Mouse (Mus musculus) intestine, embryonic 16.5 days (tissue): ENCODE data around the gene Erbb2. TPM values are rescaled to one million over a fixed set of nuclear protein-coding genes. Genes with fewer than 3 reads are reported as not detected.

Source experiments
- ATAC-seq: fragments of 200-750 bp; cut with Nextera tagmentation; 2 replicates; pipeline ENCODE4 v1.8.0; 2017; ENCODE audit warnings: moderate TSS enrichment, moderate library complexity
- H3K27ac ChIP-seq: fragments of 300-500 bp; sonication (generic); 2 replicates; pipeline ENCODE4 v1.5.1; 2014; ENCODE audit warnings: mild to moderate bottlenecking, low read length
- H3K27me3 ChIP-seq: fragments of 300-500 bp; sonication (generic); replicated peaks from 2 replicates; pipeline ENCODE4 v1.6.1; 2014; ENCODE audit warnings: low read length, control low read depth, mixed read lengths; ENCODE audit not compliant: control insufficient read depth, insufficient read depth
- H3K36me3 ChIP-seq: fragments of 300-500 bp; sonication (generic); 2 replicates; pipeline ENCODE4 v1.6.1; 2014; ENCODE audit warnings: low read length, control low read depth; ENCODE audit not compliant: control insufficient read depth, insufficient read depth
- H3K4me1 ChIP-seq: fragments of 300-500 bp; sonication (generic); 2 replicates; pipeline ENCODE4 v1.6.1; 2014; ENCODE audit warnings: low read length, control low read depth, mixed read lengths; ENCODE audit not compliant: control insufficient read depth, insufficient read depth
- H3K4me2 ChIP-seq: fragments of 300-500 bp; sonication (generic); 2 replicates; pipeline ENCODE4 v1.6.1; 2014; ENCODE audit warnings: low read depth, low read length, control low read depth
- H3K4me3 ChIP-seq: fragments of 300-500 bp; sonication (generic); 2 replicates; pipeline ENCODE4 v1.5.1; 2014; ENCODE audit warnings: mild to moderate bottlenecking, low read length
- H3K9ac ChIP-seq: fragments of 300-500 bp; sonication (generic); 2 replicates; pipeline ENCODE4 v1.6.1; 2014; ENCODE audit warnings: low read depth, low read length
- H3K9me3 ChIP-seq: fragments of 300-500 bp; sonication (generic); 2 replicates; pipeline ENCODE4 v1.6.1; 2016; ENCODE audit warnings: low read length, control low read depth; ENCODE audit not compliant: control insufficient read depth
- WGBS: fragments of 180-500 bp; shearing (Covaris S2); extraction: QIAGEN DNeasy Blood & Tissue Kit; methylation state at CpG from one replicate; pipeline ENCODE4 v1.1.7; 2014; 5-methylcytosine and 5-hydroxymethylcytosine counted together
- polyA plus RNA-seq: library from polyadenylated mRNA; unstranded; fragments of >200 nt; fragmentation: Nextera tagmentation; extraction: Ambion mirVana; gene quantifications from 2 replicates; pipeline ENCODE4 v1.2.1, GENCODE M21; 2015

Erbb2 gene
- polyA plus RNA-seq, 1 experiment from 2014 or later: 33.8 TPM

GRCm38 (mm10) chr11:98469761-98470714 is 57.8 kb downstream of the Erbb2 start:
- no peaks in the 10 kb centered on the region for H3K36me3 ChIP-seq
- no peaks in the 10 kb centered on the region for H3K9me3 ChIP-seq
- no peak overlapping the region for H3K4me2 ChIP-seq
- 0 out of 2 replicates have a peak, but pooled peaks cover 3% of the 10 kb centered on the region for H3K4me1 ChIP-seq
- no peak overlapping the region for H3K27ac ChIP-seq
- no peak for ATAC-seq
- H3K4me3 ChIP-seq: no peak overlapping the region
- no peaks in the 10 kb centered on the region for H3K27me3 ChIP-seq
- 64% methylated on average over 22 of the region's 22 CpGs for WGBS
- no peak overlapping the region for H3K9ac ChIP-seq

GRCm38 (mm10) chr11:98470795-98471194 is 58.5 kb downstream of the Erbb2 start:
- ATAC-seq: no peak
- WGBS: 74% methylated on average over 6 of the region's 6 CpGs
- Histone ChIP-seq H3K4me3 (no peak overlapping the region), H3K4me1 (0 out of 2 replicates have a peak, but pooled peaks cover 3% of the 10 kb centered on the region), H3K27ac (no peak overlapping the region), H3K9me3 (no peaks in the 10 kb centered on the region), H3K9ac (no peak overlapping the region), H3K27me3 (no peaks in the 10 kb centered on the region), H3K36me3 (no peaks in the 10 kb centered on the region), H3K4me2 (no peak overlapping the region)

GRCm38 (mm10) chr11:98472696-98473095 is 60.4 kb downstream of the Erbb2 start:
- no peak overlapping the region for H3K27ac ChIP-seq
- 0 out of 2 replicates have a peak, but pooled peaks cover 3% of the 10 kb centered on the region for H3K4me1 ChIP-seq
- no peaks in the 10 kb centered on the region for H3K27me3 ChIP-seq
- no peak overlapping the region for H3K9ac ChIP-seq
- H3K4me3 ChIP-seq: no peak overlapping the region
- ATAC-seq: no peak
- WGBS: 49% methylated on average over 4 of the region's 4 CpGs
- no peak overlapping the region for H3K4me2 ChIP-seq
- H3K9me3 ChIP-seq: no peaks in the 10 kb centered on the region
- no peaks in the 10 kb centered on the region for H3K36me3 ChIP-seq

- Histone ChIP-seq H3K9ac (no peak overlapping the region), H3K27me3 (no peaks in the 10 kb centered on the region)
Measured at GRCm38 (mm10) chr11:98473916-98474479, 61.7 kb downstream of the Erbb2 start.

GRCm38 (mm10) chr11:98474967-98475366 is 62.7 kb downstream of the Erbb2 start:
- 86% methylated on average over 11 of the region's 11 CpGs for WGBS
- no peaks in the 10 kb centered on the region for H3K36me3 ChIP-seq
- H3K9me3 ChIP-seq: no peaks in the 10 kb centered on the region
- no peak overlapping the region for H3K4me2 ChIP-seq
- no peak overlapping the region for H3K4me3 ChIP-seq
- H3K9ac ChIP-seq: no peak overlapping the region
- 0 out of 2 replicates have a peak, but pooled peaks cover 2% of the 10 kb centered on the region for H3K4me1 ChIP-seq
- no peak overlapping the region for H3K27ac ChIP-seq
- ATAC-seq: no peak
- H3K27me3 ChIP-seq: no peaks in the 10 kb centered on the region

More at GRCm38 (mm10) chr11:98473916-98474479, 61.7 kb downstream of the Erbb2 start:
- 0 out of 2 replicates have a peak, but pooled peaks cover 3% of the 10 kb centered on the region for H3K4me1 ChIP-seq
- H3K27ac ChIP-seq: no peak overlapping the region
- 59% methylated on average over 8 of the region's 8 CpGs for WGBS
- no peak for ATAC-seq
- no peak overlapping the region for H3K4me3 ChIP-seq
- no peaks in the 10 kb centered on the region for H3K36me3 ChIP-seq
- H3K9me3 ChIP-seq: no peaks in the 10 kb centered on the region
- H3K4me2 ChIP-seq: no peak overlapping the region

- H3K36me3 ChIP-seq: no peaks in the 10 kb centered on the region
- H3K27me3 ChIP-seq: no peaks in the 10 kb centered on the region
- no peaks in the 10 kb centered on the region for H3K9me3 ChIP-seq
- no peak for ATAC-seq
- H3K4me3 ChIP-seq: no peak overlapping the region
- no peak overlapping the region for H3K4me2 ChIP-seq
- H3K4me1 ChIP-seq: no peaks in the 10 kb centered on the region
- H3K27ac ChIP-seq: no peak overlapping the region
- WGBS: 86% methylated on average over 9 of the region's 9 CpGs
- H3K9ac ChIP-seq: no peak overlapping the region
Measured at GRCm38 (mm10) chr11:98475630-98476433, 63.6 kb downstream of the Erbb2 start.

GRCm38 (mm10) chr11:98476434-98476807 is 64.2 kb downstream of the Erbb2 start:
- Histone ChIP-seq H3K36me3 (no peaks in the 10 kb centered on the region), H3K4me2 (no peak overlapping the region), H3K4me1 (no peaks in the 10 kb centered on the region), H3K9ac (no peak overlapping the region), H3K27ac (no peak overlapping the region), H3K4me3 (no peak overlapping the region), H3K27me3 (no peaks in the 10 kb centered on the region), H3K9me3 (no peaks in the 10 kb centered on the region)
- no peak for ATAC-seq
- 64% methylated on average over 4 of the region's 4 CpGs for WGBS

GRCm38 (mm10) chr11:98477011-98477701 is 64.9 kb downstream of the Erbb2 start:
- no peak for ATAC-seq
- 58% methylated on average over 14 of the region's 14 CpGs for WGBS
- no peak overlapping the region for H3K9ac ChIP-seq

More at GRCm38 (mm10) chr11:98477011-98477701, 64.9 kb downstream of the Erbb2 start:
- H3K27me3 ChIP-seq: no peaks in the 10 kb centered on the region; the same call in 1 of the 2 replicates
- no peaks in the 10 kb centered on the region for H3K36me3 ChIP-seq
- H3K9me3 ChIP-seq: no peaks in the 10 kb centered on the region
- H3K4me3 ChIP-seq: no peak overlapping the region
- H3K27ac ChIP-seq: no peak overlapping the region
- H3K4me1 ChIP-seq: no peaks in the 10 kb centered on the region
- no peak overlapping the region for H3K4me2 ChIP-seq
